Mouse (Mus musculus) liver, adult 2 months (tissue): ENCODE results near the gene Atxn1.

ENCODE experiments used
- CTCF ChIP-seq: fragments of 200-500 bp; IDR thresholded peaks from 2 replicates; pipeline ENCODE4 v1.5.1; 2011; ENCODE audit warnings: low read depth, low read length, control low read depth
- POLR2A ChIP-seq: fragments of 200-500 bp; IDR thresholded peaks from 2 replicates; pipeline ENCODE4 v1.6.1; 2011; ENCODE audit warnings: low read length, control low read depth; ENCODE audit not compliant: insufficient read depth; ENCODE audit errors: extremely low read depth

DNA sequence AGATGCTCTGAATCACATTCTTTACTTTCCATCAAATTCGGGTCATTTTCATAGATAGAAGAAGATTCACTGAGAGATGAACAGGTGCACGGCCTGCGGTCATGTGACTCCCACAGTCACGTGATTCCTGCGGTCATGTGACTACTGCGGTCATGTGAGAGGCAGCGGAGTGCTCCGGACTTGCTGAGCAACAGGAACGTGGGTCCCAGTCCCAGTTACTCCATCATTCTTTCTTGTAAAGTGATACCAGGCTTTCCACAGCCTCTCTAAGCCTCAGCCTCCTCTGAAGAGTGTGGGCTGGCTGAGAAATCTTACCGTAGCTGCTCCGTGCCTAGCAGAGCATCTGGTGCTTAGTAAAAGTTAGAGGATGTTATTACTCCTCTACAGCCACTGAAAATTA is 195.1 kb downstream of the Atxn1 start:
- TF ChIP-seq CTCF (no peak), POLR2A (no peak)
